Mouse (Mus musculus) ovary, adult 10 weeks (tissue): ENCODE results near the gene Uba1y. TPM values are rescaled to one million over a fixed set of nuclear protein-coding genes. Genes with fewer than 3 reads are reported as not detected.

ENCODE experiments used
- polyA plus RNA-seq: library from polyadenylated mRNA; stranded (reverse); fragments of 350-450 nt; fragmentation: Illumina TruSeq; extraction: RNeasy Lipid Tissue Mini Kit (QIAGEN cat#74804); gene quantifications from one replicate; pipeline ENCODE4 v1.2.3, GENCODE M21; 2014

The Uba1y gene
- polyA plus RNA-seq, result not detected

DNA sequence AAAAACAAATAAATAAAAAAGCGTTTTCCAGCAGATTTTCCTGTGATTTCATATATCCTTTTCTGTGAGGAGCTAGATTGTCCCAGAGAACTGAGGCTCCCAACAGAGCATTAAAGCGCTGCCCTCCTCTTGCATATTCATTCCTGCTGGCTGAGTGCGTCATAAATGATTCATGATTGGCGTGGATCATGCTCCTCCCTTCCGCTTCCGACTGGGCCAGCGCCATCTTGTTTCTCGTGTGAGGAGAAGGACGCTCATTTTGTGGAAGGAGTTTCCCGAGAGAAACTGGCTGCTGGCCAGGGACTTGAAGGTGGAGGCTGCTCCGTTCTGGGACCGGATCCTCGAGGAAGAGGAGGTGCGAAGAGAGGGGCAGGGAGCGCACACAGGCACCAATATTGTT, at the start of gene Uba1y:
Uba1y (plus strand) TSS at position 254 of the 400 bp plus-strand sequence.

DNA sequence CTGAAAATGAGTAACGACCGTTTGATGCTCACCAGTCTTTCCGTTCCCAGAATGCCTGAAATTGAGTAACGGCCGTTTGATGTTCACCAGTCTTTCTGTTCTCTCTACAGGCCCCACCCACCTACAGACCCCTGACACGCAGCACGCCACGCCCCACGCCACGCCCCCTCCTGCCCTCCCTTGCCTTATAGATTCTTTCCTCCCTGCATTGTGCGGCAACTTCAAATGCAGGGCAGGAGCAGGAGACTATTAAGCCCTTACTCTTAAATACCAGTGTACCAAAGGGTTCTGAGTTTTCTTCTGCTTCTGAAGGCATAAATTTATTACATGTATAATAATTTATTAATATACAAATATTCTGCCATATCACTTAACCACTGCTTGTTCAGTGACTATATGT, 21.1 kb upstream of the Uba1y start, which contains the start of gene Zfy1:
Zfy1 (minus strand) TSS at position 101 of the 400 bp plus-strand sequence.

Other genes starting within 250 kb of the Uba1y start
- not detected for gene Zfy1, start 21.2 kb upstream of the Uba1y start, polyA plus RNA-seq
- not detected for gene Kdm5d, start 79.1 kb downstream of the Uba1y start, polyA plus RNA-seq
- not detected for gene Eif2s3y, start 191.9 kb downstream of the Uba1y start, polyA plus RNA-seq